Mouse (Mus musculus) forebrain, embryonic 14.5 days (tissue): ENCODE measurements around the gene Ssna1. TPM values are rescaled to one million over a fixed set of nuclear protein-coding genes. Genes with fewer than 3 reads are reported as not detected.
A peak's percentile ranks its signal among the peaks of the same experiment; 100 is the strongest.

Source experiments
- ATAC-seq: fragments of 200-750 bp; cut with Nextera tagmentation; 2 replicates; pipeline ENCODE4 v1.8.0; 2017; ENCODE audit warnings: mild to moderate bottlenecking, moderate library complexity
- DNase-seq: peaks from one replicate; pipeline ENCODE4 v3.0.0-alpha.2; 2015; ENCODE audit warnings: low spot score
- H3K27ac ChIP-seq: fragments of 300-500 bp; sonication (generic); 2 replicates; pipeline ENCODE4 v1.5.1; 2014; ENCODE audit warnings: low read depth, mild to moderate bottlenecking, control low read depth, low read length, moderate library complexity
- H3K27me3 ChIP-seq: fragments of 300-500 bp; sonication (generic); replicated peaks from 2 replicates; pipeline ENCODE4 v1.6.1; 2014; ENCODE audit warnings: low read length, control low read depth, mixed read lengths; ENCODE audit not compliant: control insufficient read depth, insufficient read depth
- H3K36me3 ChIP-seq: fragments of 300-500 bp; sonication (generic); 2 replicates; pipeline ENCODE4 v1.6.1; 2014; ENCODE audit warnings: low read length, control low read depth; ENCODE audit not compliant: control insufficient read depth, insufficient read depth
- H3K4me1 ChIP-seq: fragments of 300-500 bp; sonication (generic); 2 replicates; pipeline ENCODE4 v1.6.1; 2014; ENCODE audit warnings: antibody characterized with exemption, low read length, control low read depth; ENCODE audit not compliant: control insufficient read depth, insufficient read depth
- H3K4me2 ChIP-seq: fragments of 300-500 bp; sonication (generic); 2 replicates; pipeline ENCODE4 v1.6.1; 2014; ENCODE audit warnings: mild to moderate bottlenecking, control low read depth, low read length
- H3K4me3 ChIP-seq: fragments of 300-500 bp; sonication (generic); 2 replicates; pipeline ENCODE4 v1.5.1; 2014; ENCODE audit warnings: low read depth, low read length, control low read depth
- H3K9ac ChIP-seq: fragments of 300-500 bp; sonication (generic); 2 replicates; pipeline ENCODE4 v1.6.1; 2014; ENCODE audit warnings: mild to moderate bottlenecking, low read length, control low read depth, moderate library complexity
- H3K9me3 ChIP-seq: fragments of 300-500 bp; sonication (generic); replicated peaks from 2 replicates; pipeline ENCODE4 v1.6.1; 2016; ENCODE audit warnings: low read length, control low read depth, mixed read lengths; ENCODE audit not compliant: control insufficient read depth
- WGBS: fragments of 180-500 bp; shearing (Covaris S2); extraction: QIAGEN DNeasy Blood & Tissue Kit; methylation state at CpG from one replicate; pipeline ENCODE4 v1.1.7; 2014; 5-methylcytosine and 5-hydroxymethylcytosine counted together
- polyA plus RNA-seq: library from polyadenylated mRNA; unstranded; fragments of >200 nt; fragmentation: Nextera tagmentation; extraction: Ambion mirVana; gene quantifications from 2 replicates; pipeline ENCODE4 v1.2.1, GENCODE M21; 2014

Gene Ssna1
- polyA plus RNA-seq, 1 experiment from 2014 or later, result 281 TPM

DNA sequence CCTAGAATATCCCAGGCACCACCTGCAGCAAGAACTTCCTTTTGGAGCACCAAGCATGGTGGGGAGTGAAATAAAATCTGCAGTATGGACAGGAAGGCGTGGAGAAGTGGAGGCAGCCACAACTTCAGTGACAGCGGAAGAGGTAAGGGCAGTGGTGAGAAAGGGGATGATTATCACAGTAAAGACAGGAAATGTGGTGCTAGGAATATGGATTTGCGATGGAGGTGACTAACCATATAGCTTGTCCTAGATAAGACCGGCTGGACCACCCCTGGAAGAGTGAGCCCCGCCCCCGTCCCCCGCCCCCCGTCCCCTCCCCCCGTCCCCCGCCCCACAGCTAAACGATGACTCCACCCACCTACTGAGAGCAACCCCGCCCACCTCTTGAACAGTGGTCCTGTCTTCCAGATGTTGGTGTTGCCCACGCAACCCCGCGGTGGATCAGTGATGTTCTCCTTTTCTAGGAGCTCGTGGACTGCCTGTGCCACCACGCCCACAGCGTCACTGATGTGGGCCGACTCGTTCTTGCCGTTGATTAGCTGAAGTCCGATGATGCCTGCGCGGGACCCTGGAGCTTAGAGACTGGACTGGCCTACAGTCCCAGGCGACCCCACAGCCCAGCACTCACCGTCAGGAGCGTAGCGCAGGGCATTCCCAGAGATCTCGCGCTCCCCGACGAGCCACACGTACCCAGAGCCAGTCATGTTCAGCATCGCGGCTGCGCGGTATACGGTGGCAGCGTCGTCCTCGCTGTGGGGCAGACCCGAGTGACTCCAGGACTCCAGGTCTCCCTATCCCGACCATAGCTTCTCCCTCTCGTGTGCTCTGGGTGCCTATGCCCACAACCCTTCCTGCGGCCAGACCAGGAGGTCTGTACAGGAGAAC, 32.7 kb upstream of the Ssna1 start:
- H3K9ac ChIP-seq, result peak overlapping the region; percentile 72
- H3K27ac ChIP-seq, result no peak overlapping the region
- H3K4me1 ChIP-seq, result peaks cover 2% of the 10 kb centered on the region; the same call in 1 of the 2 replicates
- peak overlapping the region; percentile 81 for H3K4me2 ChIP-seq
- peaks cover 24% of the 10 kb centered on the region for H3K27me3 ChIP-seq
- 1% methylated on average over 44 of the region's 45 CpGs for WGBS
- peak; percentile 85 for ATAC-seq
- peak overlapping the region; percentile 46 for H3K4me3 ChIP-seq
- no peaks in the 10 kb centered on the region for H3K9me3 ChIP-seq
- no peaks in the 10 kb centered on the region for H3K36me3 ChIP-seq
- peak; percentile 77 for DNase-seq

- Histone ChIP-seq H3K36me3 (no peaks in the 10 kb centered on the region), H3K27ac (no peak overlapping the region), H3K4me3 (peak overlapping the region; percentile 46), H3K4me2 (peak overlapping the region; percentile 81), H3K9ac (no peak overlapping the region; the same call in 1 of the 2 replicates), H3K4me1 (peaks cover 2% of the 10 kb centered on the region; the same call in 1 of the 2 replicates), H3K27me3 (peaks cover 19% of the 10 kb centered on the region), H3K9me3 (no peaks in the 10 kb centered on the region)
- ATAC-seq, result 0 out of 2 replicates have a peak, but pooled peaks have one; percentile 11
- 77% methylated on average over 7 of the region's 7 CpGs for WGBS
- no peak for DNase-seq
Observed at GRCm38 (mm10) chr2:25303931-25304656, 31.9 kb upstream of the Ssna1 start.

DNA sequence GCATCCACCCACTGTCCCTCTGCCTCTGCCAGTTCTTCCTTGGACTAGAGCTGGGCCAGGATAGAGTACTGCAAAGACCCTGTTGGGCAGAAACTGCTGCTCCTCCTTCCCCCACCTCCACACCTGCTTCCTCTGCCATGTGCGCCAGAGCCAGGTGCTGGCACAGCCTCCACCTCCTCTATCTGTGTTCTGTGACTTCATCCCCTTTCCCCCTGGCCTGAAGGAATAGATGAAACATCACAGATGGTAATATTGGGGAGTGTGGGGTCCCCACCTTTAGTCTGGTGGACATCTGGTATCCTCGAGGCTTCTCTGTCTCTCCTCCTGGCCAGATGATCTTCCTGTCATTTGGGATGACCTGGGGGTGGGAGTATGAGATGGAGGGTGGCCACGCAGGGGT, 31.2 kb upstream of the Ssna1 start:
- no peaks in the 10 kb centered on the region for H3K36me3 ChIP-seq
- no peak for DNase-seq
- peaks cover 14% of the 10 kb centered on the region for H3K27me3 ChIP-seq
- H3K9ac ChIP-seq, result no peak overlapping the region
- 72% methylated on average over 3 of the region's 3 CpGs for WGBS
- H3K4me2 ChIP-seq, result no peak overlapping the region
- H3K4me3 ChIP-seq, result no peak overlapping the region
- no peaks in the 10 kb centered on the region for H3K9me3 ChIP-seq
- no peak for ATAC-seq
- peaks cover 2% of the 10 kb centered on the region; the same call in 1 of the 2 replicates for H3K4me1 ChIP-seq
- H3K27ac ChIP-seq, result no peak overlapping the region

GRCm38 (mm10) chr2:25298046-25298445, 25.8 kb upstream of the Ssna1 start:
- 85% methylated on average over 10 of the region's 10 CpGs for WGBS
- Histone ChIP-seq H3K36me3 (no peaks in the 10 kb centered on the region), H3K4me3 (no peak overlapping the region), H3K4me2 (no peak overlapping the region), H3K9ac (no peak overlapping the region), H3K27ac (no peak overlapping the region), H3K9me3 (no peaks in the 10 kb centered on the region), H3K4me1 (no peaks in the 10 kb centered on the region), H3K27me3 (peaks cover 3% of the 10 kb centered on the region; the same call in 1 of the 2 replicates)
- no peak for DNase-seq
- ATAC-seq, result no peak

GRCm38 (mm10) chr2:25297093-25297492, 24.9 kb upstream of the Ssna1 start:
- Histone ChIP-seq H3K4me3 (no peak overlapping the region), H3K4me2 (no peak overlapping the region), H3K27ac (no peak overlapping the region), H3K4me1 (no peaks in the 10 kb centered on the region), H3K27me3 (peaks cover 13% of the 10 kb centered on the region), H3K9ac (no peak overlapping the region), H3K36me3 (no peaks in the 10 kb centered on the region), H3K9me3 (no peaks in the 10 kb centered on the region)
- ATAC-seq, result no peak
- no peak for DNase-seq
- 69% methylated on average over 8 of the region's 8 CpGs for WGBS

DNA sequence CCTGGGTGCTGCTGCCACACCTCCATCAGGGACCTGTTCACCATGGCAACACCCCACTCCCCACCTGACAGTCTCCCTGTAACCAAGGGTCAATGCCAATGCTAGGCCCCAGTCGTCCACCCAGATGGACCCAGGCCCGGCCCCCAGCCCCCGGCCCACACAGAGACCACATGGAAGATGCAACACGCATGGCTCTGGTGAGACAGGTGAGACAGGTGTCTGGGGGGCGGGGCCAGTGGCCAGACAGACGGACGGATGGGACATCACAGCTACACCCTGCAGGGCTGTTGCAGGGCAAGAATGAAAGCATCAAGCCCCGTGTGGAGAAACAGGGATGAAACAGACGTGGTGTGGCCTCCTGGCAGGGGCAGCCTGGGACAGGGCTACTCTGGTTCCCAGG, 21.5 kb upstream of the Ssna1 start:
- H3K4me2 ChIP-seq, result no peak overlapping the region
- H3K36me3 ChIP-seq, result no peaks in the 10 kb centered on the region
- H3K4me1 ChIP-seq, result no peaks in the 10 kb centered on the region
- WGBS, result 78% methylated on average over 9 of the region's 9 CpGs
- no peak overlapping the region for H3K27ac ChIP-seq
- no peak for DNase-seq
- H3K27me3 ChIP-seq, result peaks cover 46% of the 10 kb centered on the region
- no peaks in the 10 kb centered on the region for H3K9me3 ChIP-seq
- H3K9ac ChIP-seq, result no peak overlapping the region
- H3K4me3 ChIP-seq, result no peak overlapping the region
- ATAC-seq, result no peak

DNA sequence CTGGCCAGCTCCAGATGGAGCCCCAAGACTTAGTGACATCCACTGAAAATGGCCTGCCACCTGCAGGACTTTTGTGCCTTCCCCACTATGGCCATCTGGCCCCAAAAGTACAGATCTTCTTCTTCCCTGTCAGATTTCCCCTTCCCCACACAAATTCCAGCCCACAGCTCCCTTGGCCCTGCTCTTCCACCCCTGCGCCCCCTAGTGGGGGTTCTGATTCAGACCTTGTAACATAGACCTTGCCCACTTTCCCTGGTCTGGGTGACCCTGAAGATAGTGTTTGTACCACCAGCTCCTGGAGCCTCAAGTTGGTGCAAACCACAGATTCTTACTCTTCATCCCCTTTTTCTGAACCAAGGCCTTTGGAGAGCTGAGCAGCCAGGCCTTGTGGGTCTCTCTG, 20.6 kb upstream of the Ssna1 start:
- Histone ChIP-seq H3K27me3 (peaks cover 55% of the 10 kb centered on the region), H3K4me1 (no peaks in the 10 kb centered on the region), H3K9ac (no peak overlapping the region), H3K36me3 (no peaks in the 10 kb centered on the region), H3K9me3 (no peaks in the 10 kb centered on the region), H3K27ac (no peak overlapping the region), H3K4me2 (no peak overlapping the region), H3K4me3 (no peak overlapping the region)
- 0% methylated on average over 1 of the region's 1 CpGs for WGBS
- no peak; the same call in 1 of the 2 replicates for ATAC-seq
- DNase-seq, result peak; percentile 69

- H3K9ac ChIP-seq, result peak overlapping the region; percentile 41; the same call in 1 of the 2 replicates
- H3K27ac ChIP-seq, result no peak overlapping the region
- DNase-seq (no peak), ATAC-seq (peak; percentile 25; the same call in 1 of the 2 replicates)
- H3K9me3 ChIP-seq, result no peaks in the 10 kb centered on the region
- WGBS, result 6% methylated on average over 39 of the region's 43 CpGs
- H3K4me2 ChIP-seq, result peak overlapping the region; percentile 38
- no peaks in the 10 kb centered on the region for H3K36me3 ChIP-seq
- H3K27me3 ChIP-seq, result peaks cover 55% of the 10 kb centered on the region
- H3K4me1 ChIP-seq, result no peaks in the 10 kb centered on the region
- H3K4me3 ChIP-seq, result peak overlapping the region; percentile 16; the same call in 1 of the 2 replicates
Observed at GRCm38 (mm10) chr2:25292054-25292544, 19.9 kb upstream of the Ssna1 start.
